Mouse (Mus musculus): ENCODE data around the gene Dolk. TPM values are rescaled to one million over a fixed set of nuclear protein-coding genes. Genes with fewer than 3 reads are reported as not detected.

Gene Dolk
- polyA plus RNA-seq, 1 experiment from 2014 or later: 21.1 TPM

GRCm38 (mm10) chr2:30250166-30251128 is 35.7 kb downstream of the Dolk start:
- DNase-seq (ENCODE audit: low spot score): no peak
- Histone ChIP-seq H3K27ac (replicated peaks) (peak overlapping the region; percentile 89), H3K4me2 (replicated peaks; ENCODE audit: low read depth) (no peak overlapping the region), H3K36me3 (ENCODE audit: control insufficient read depth, insufficient read depth, low read length) (0 out of 2 replicates have a peak, but pooled peaks cover 7% of the 10 kb centered on the region), H3K4me3 (ENCODE audit: low read depth, low read length) (no peak overlapping the region), H3K27me3 (ENCODE audit: control insufficient read depth, insufficient read depth, low read length) (no peaks in the 10 kb centered on the region), H3K9ac (ENCODE audit: low read length) (no peak overlapping the region), H3K4me1 (replicated peaks; ENCODE audit: control insufficient read depth, insufficient read depth) (peaks cover 3% of the 10 kb centered on the region; the same call in 1 of the 2 replicates), H3K9me3 (ENCODE audit: control insufficient read depth, low read length) (no peaks in the 10 kb centered on the region)
- no peak for ATAC-seq (ENCODE audit: low FRiP score, low TSS enrichment)
- WGBS: 73% methylated on average over 10 of the region's 10 CpGs
- no peak for TF ChIP-seq CTCF (IDR thresholded peaks at IDR 0.05; ENCODE audit: low read depth)
- TF ChIP-seq EP300 (optimal IDR thresholded peaks at IDR 0.05): no peak

DNA sequence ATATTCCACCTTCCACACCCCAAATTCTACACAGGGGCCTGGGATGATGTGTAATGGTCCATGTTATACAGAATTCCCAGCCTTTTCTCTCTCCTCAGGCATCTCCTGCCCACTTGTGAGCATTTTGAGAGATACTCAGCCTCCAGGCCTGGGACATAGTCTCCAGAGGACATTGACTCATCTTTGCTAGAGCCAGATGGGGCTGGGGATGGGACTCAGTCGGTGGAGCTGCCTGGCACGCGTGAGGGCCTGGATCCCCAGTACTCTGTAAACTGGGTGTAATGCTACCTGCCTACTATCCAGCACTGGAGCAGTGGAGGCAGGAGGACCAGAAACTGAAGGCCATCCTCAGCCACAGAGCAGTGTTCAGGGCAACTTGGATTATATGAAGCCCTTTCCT is 37.0 kb downstream of the Dolk start:
- 95% methylated on average over 3 of the region's 3 CpGs for WGBS
- Histone ChIP-seq H3K4me3 (ENCODE audit: low read depth, low read length) (no peak overlapping the region), H3K9ac (ENCODE audit: low read length) (peak overlapping the region; percentile 35), H3K36me3 (ENCODE audit: control insufficient read depth, insufficient read depth, low read length) (0 out of 2 replicates have a peak, but pooled peaks cover 4% of the 10 kb centered on the region), H3K4me1 (replicated peaks; ENCODE audit: control insufficient read depth, insufficient read depth) (peaks cover 3% of the 10 kb centered on the region; the same call in 1 of the 2 replicates), H3K27ac (replicated peaks) (no peak overlapping the region), H3K27me3 (ENCODE audit: control insufficient read depth, insufficient read depth, low read length) (no peaks in the 10 kb centered on the region), H3K4me2 (replicated peaks; ENCODE audit: low read depth) (no peak overlapping the region), H3K9me3 (ENCODE audit: control insufficient read depth, low read length) (no peaks in the 10 kb centered on the region)
- ATAC-seq (ENCODE audit: low FRiP score, low TSS enrichment): no peak
- DNase-seq (ENCODE audit: low spot score): no peak
- no peak for TF ChIP-seq CTCF (IDR thresholded peaks at IDR 0.05; ENCODE audit: low read depth)
- TF ChIP-seq EP300 (optimal IDR thresholded peaks at IDR 0.05): no peak

DNA sequence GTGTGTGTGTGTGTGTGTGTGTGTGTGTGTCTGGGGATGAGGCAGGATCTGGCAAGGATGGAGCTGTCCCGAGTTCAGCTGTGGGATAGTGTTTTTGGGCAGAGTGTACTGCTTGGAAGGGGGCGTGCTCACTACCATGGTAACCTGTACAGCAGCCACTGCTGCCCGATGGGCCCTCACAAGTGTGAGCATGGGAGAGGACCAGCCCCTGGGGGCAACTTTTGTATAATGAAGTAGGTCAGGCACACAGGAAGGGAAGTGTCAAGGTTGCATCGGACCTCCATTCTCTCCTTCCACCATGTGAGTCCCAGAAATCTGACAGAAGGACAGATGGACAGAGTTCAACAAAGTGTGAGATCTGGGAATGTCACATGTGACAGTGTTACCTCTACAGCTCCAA is 38.5 kb downstream of the Dolk start:
- H3K27ac ChIP-seq (replicated peaks): no peak overlapping the region
- no peak for DNase-seq (ENCODE audit: low spot score)
- TF ChIP-seq CTCF (IDR thresholded peaks at IDR 0.05; ENCODE audit: low read depth): no peak
- no peak for TF ChIP-seq EP300 (optimal IDR thresholded peaks at IDR 0.05)
- H3K4me2 ChIP-seq (replicated peaks; ENCODE audit: low read depth): no peak overlapping the region
- H3K36me3 ChIP-seq (ENCODE audit: control insufficient read depth, insufficient read depth, low read length): 0 out of 2 replicates have a peak, but pooled peaks cover 6% of the 10 kb centered on the region
- no peaks in the 10 kb centered on the region for H3K27me3 ChIP-seq (ENCODE audit: control insufficient read depth, insufficient read depth, low read length)
- H3K4me1 ChIP-seq (replicated peaks; ENCODE audit: control insufficient read depth, insufficient read depth): peaks cover 5% of the 10 kb centered on the region
- H3K9ac ChIP-seq (ENCODE audit: low read length): no peak overlapping the region
- no peak for ATAC-seq (ENCODE audit: low FRiP score, low TSS enrichment)
- WGBS: 58% methylated on average over 4 of the region's 4 CpGs
- H3K4me3 ChIP-seq (ENCODE audit: low read depth, low read length): no peak overlapping the region
- H3K9me3 ChIP-seq (ENCODE audit: control insufficient read depth, low read length): no peaks in the 10 kb centered on the region

DNA sequence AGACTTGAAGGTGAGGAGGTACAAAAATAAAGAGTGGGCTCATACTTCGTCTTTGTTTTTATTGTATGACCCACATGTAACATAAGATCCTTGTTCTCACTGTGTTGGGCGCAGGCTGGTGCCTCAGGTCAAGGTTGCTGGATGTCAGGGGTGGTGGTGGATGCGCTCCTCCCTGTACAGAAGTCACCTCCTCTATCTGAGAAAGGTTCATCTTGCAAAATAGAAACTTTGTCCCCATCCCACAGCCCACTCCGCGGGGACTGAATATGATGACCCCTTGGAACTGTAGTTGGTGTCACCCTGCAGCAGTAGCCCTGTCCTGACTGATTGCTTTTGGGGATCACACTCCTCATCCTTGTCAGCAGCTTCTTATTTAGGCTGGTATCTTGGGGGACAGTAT is 39.1 kb downstream of the Dolk start:
- no peak overlapping the region for H3K4me3 ChIP-seq (ENCODE audit: low read depth, low read length)
- H3K27ac ChIP-seq (replicated peaks): no peak overlapping the region
- DNase-seq (ENCODE audit: low spot score) (no peak), ATAC-seq (ENCODE audit: low FRiP score, low TSS enrichment) (no peak)
- no peaks in the 10 kb centered on the region for H3K27me3 ChIP-seq (ENCODE audit: control insufficient read depth, insufficient read depth, low read length)
- H3K9ac ChIP-seq (ENCODE audit: low read length): no peak overlapping the region
- no peak for TF ChIP-seq EP300 (optimal IDR thresholded peaks at IDR 0.05)
- no peak for TF ChIP-seq CTCF (IDR thresholded peaks at IDR 0.05; ENCODE audit: low read depth)
- H3K4me2 ChIP-seq (replicated peaks; ENCODE audit: low read depth): no peak overlapping the region
- WGBS: 91% methylated on average over 5 of the region's 5 CpGs
- peaks cover 4% of the 10 kb centered on the region for H3K4me1 ChIP-seq (replicated peaks; ENCODE audit: control insufficient read depth, insufficient read depth)
- H3K9me3 ChIP-seq (ENCODE audit: control insufficient read depth, low read length): no peaks in the 10 kb centered on the region
- H3K36me3 ChIP-seq (ENCODE audit: control insufficient read depth, insufficient read depth, low read length): 0 out of 2 replicates have a peak, but pooled peaks cover 6% of the 10 kb centered on the region

DNA sequence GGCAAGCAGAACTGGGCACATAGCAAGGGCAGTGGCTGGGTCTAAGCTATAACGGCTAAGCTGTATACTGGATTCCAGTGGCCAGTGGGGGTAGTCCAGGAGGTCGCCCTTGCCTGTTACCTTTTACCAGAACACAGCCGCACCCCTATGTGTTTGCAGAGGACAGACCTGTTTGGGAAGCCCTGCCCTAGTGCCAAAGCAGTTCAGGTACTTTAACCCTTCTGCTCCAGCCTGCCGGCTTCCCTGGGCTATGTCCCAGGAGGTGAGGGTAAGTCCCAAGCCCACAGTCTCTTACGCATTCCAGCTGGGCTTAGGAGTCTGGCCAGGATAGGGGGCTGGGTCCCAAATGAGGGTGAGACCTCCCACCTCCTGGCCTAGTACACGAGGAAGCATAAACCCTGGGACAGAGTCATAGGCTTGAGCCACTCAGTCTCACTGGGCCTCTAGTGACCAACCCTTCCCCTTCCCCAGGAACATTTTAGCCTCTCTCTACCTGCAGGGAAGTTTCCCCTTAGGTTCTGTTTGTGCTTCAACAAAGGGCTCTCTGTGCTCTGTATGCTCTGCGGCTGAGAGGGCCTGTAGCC is 41.4 kb downstream of the Dolk start:
- peaks cover 2% of the 10 kb centered on the region for H3K4me1 ChIP-seq (replicated peaks; ENCODE audit: control insufficient read depth, insufficient read depth)
- peak overlapping the region; percentile 87 for H3K27ac ChIP-seq (replicated peaks)
- TF ChIP-seq CTCF (IDR thresholded peaks at IDR 0.05; ENCODE audit: low read depth): no peak
- TF ChIP-seq EP300 (optimal IDR thresholded peaks at IDR 0.05): no peak
- H3K9ac ChIP-seq (ENCODE audit: low read length): peak overlapping the region; percentile 31; the same call in 1 of the 2 replicates
- no peaks in the 10 kb centered on the region for H3K27me3 ChIP-seq (ENCODE audit: control insufficient read depth, insufficient read depth, low read length)
- WGBS: 46% methylated on average over 7 of the region's 7 CpGs
- DNase-seq (ENCODE audit: low spot score) (peak; percentile 65), ATAC-seq (ENCODE audit: low FRiP score, low TSS enrichment) (peak; percentile 64)
- H3K9me3 ChIP-seq (ENCODE audit: control insufficient read depth, low read length): no peaks in the 10 kb centered on the region
- H3K4me2 ChIP-seq (replicated peaks; ENCODE audit: low read depth): no peak overlapping the region; the same call in 1 of the 2 replicates
- H3K4me3 ChIP-seq (ENCODE audit: low read depth, low read length): no peak overlapping the region
- peaks cover 16% of the 10 kb centered on the region; the same call in 1 of the 2 replicates for H3K36me3 ChIP-seq (ENCODE audit: control insufficient read depth, insufficient read depth, low read length)
